Mouse (Mus musculus): ENCODE results near the gene Olfr775. TPM values are rescaled to one million over a fixed set of nuclear protein-coding genes. Genes with fewer than 3 reads are reported as not detected.

Olfr775 gene
- total RNA-seq (2014; rRNA removed): not detected in 2 replicates
- not detected in 2 replicates for polyA plus RNA-seq (2015; fragmentation: Nextera tagmentation; extraction: Ambion mirVana)

DNA sequence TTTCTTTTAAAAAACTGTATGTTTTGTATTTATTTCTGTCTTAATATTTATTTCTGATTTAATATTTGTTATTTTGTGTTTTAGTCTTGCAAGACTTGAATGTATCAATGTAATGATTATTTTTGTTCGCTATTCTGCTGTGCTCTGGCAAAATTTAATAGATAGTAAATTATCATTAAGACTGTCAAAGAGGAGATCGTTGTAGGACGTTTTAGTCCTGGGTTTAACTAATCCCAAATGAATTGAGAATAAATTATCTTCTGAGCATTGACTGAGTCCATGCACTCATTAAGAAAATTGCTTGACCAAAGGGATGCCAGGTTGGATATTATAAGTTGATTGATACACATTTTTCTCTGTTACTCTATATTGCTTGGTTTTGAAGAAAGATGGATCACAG lies at the start of gene Olfr775:
Olfr775 (plus strand) TSS at position 301 of the 400 bp plus-strand sequence.
- Histone ChIP-seq H3K4me3 (ENCODE audit: low read depth, low read length) (no peak within 1 kb of the TSS), H3K27ac (ENCODE audit: low read depth, low read length) (no peak within 1 kb of the TSS), H3K36me3 (ENCODE audit: insufficient read depth) (no peaks in the 10 kb centered on the region), H3K4me2 (ENCODE audit: low read depth) (no peak within 1 kb of the TSS), H3K9me3 (ENCODE audit: low read length) (no peaks in the 10 kb centered on the region), H3K4me1 (ENCODE audit: insufficient read depth) (no peaks in the 10 kb centered on the region), H3K9ac (no peak within 1 kb of the TSS), H3K27me3 (ENCODE audit: insufficient read depth, low read length) (no peaks in the 10 kb centered on the region)
- no peak for TF ChIP-seq CTCF (IDR thresholded peaks at IDR 0.05; ENCODE audit: low read depth)
- ATAC-seq: no peak
- no peak for DNase-seq
- WGBS: 73% methylated on average over 3 of the region's 3 CpGs

DNA sequence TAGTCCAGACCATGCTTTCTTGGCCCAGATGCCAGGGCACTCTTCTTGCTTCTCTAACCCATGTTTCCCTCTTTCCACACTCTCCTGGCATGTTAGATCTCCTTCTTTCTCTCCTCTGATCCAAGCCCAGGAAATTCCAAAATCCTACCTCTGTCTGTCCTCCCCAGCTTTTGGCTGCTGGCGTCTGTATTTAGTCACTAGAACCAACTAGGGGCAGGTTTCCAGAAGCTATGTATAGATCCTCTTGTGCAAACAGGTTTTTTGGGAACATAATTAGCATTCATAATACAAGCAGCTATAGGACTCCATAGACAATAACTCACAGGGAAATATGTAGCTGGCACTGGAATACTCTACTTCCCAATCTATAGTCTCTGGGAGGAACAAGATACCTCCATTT lies 17.5 kb upstream of the Olfr775 start:
- no peaks in the 10 kb centered on the region for H3K4me1 ChIP-seq (ENCODE audit: insufficient read depth)
- H3K27me3 ChIP-seq (ENCODE audit: insufficient read depth, low read length): no peaks in the 10 kb centered on the region
- H3K27ac ChIP-seq (ENCODE audit: low read depth, low read length): no peak overlapping the region
- H3K9me3 ChIP-seq (ENCODE audit: low read length): no peaks in the 10 kb centered on the region
- no peak overlapping the region for H3K4me3 ChIP-seq (ENCODE audit: low read depth, low read length)
- H3K9ac ChIP-seq: no peak overlapping the region
- 84% methylated on average over 1 of the region's 1 CpGs for WGBS
- no peaks in the 10 kb centered on the region for H3K36me3 ChIP-seq (ENCODE audit: insufficient read depth)
- no peak for ATAC-seq
- TF ChIP-seq CTCF (IDR thresholded peaks at IDR 0.05; ENCODE audit: low read depth): no peak
- no peak for DNase-seq
- no peak overlapping the region for H3K4me2 ChIP-seq (ENCODE audit: low read depth)

DNA sequence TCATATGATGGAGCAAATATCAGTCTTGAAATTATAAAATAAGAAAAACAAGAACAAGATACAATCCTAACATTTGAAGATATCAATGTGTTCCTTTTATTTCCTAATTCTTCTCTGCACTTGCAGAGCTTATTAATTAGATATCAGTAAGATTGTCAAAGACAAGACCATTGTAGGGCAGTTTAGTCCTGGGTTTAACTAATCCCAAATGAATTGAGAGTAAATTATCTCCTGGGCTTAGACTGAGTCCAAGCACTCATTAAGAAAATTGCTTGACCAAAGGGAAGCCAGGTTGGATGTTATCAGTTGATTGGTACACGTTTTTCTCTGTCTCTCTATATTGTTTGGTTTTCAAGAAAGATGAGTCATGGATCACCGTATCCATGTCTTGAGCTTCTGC lies 12.3 kb upstream of the Olfr775 start, which contains the start of gene Olfr774:
Olfr774 (plus strand) TSS at position 301 of the 400 bp plus-strand sequence.
- no peak for DNase-seq
- WGBS: 75% methylated on average over 2 of the region's 2 CpGs
- no peak for ATAC-seq
- Histone ChIP-seq H3K27me3 (ENCODE audit: insufficient read depth, low read length) (no peaks in the 10 kb centered on the region), H3K27ac (ENCODE audit: low read depth, low read length) (no peak within 1 kb of the TSS), H3K36me3 (ENCODE audit: insufficient read depth) (no peaks in the 10 kb centered on the region), H3K9ac (no peak within 1 kb of the TSS), H3K4me1 (ENCODE audit: insufficient read depth) (no peaks in the 10 kb centered on the region), H3K9me3 (ENCODE audit: low read length) (no peaks in the 10 kb centered on the region), H3K4me2 (ENCODE audit: low read depth) (no peak within 1 kb of the TSS), H3K4me3 (ENCODE audit: low read depth, low read length) (no peak within 1 kb of the TSS)
- TF ChIP-seq CTCF (IDR thresholded peaks at IDR 0.05; ENCODE audit: low read depth): no peak

DNA sequence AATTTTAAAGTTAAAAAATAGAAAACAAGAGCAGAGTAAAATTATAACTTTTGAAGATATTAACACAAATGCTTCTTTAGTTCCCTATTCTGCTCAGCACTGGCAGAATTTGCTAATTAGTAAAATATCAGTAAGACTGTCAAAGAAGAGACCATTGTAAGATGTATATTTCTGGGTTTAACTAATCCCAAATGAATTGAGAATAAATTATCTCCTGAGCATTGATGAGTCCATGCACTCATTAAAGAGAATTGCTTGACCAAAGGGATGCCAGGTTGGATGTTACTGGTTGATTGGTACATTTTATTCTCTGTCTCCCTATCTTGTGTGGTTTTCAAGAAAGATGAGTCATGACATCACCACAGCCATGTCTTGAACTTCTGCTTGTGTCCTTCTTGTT lies 10.6 kb downstream of the Olfr775 start, which contains the start of gene Olfr776:
Olfr776 (plus strand) TSS at position 301 of the 400 bp plus-strand sequence.
- Histone ChIP-seq H3K36me3 (ENCODE audit: insufficient read depth) (no peaks in the 10 kb centered on the region), H3K27me3 (ENCODE audit: insufficient read depth, low read length) (no peaks in the 10 kb centered on the region), H3K27ac (ENCODE audit: low read depth, low read length) (no peak within 1 kb of the TSS), H3K4me1 (ENCODE audit: insufficient read depth) (no peaks in the 10 kb centered on the region), H3K4me3 (ENCODE audit: low read depth, low read length) (no peak within 1 kb of the TSS), H3K4me2 (ENCODE audit: low read depth) (no peak within 1 kb of the TSS), H3K9me3 (ENCODE audit: low read length) (no peaks in the 10 kb centered on the region), H3K9ac (no peak within 1 kb of the TSS)
- ATAC-seq: no peak
- DNase-seq: no peak
- no peak for TF ChIP-seq CTCF (IDR thresholded peaks at IDR 0.05; ENCODE audit: low read depth)

DNA sequence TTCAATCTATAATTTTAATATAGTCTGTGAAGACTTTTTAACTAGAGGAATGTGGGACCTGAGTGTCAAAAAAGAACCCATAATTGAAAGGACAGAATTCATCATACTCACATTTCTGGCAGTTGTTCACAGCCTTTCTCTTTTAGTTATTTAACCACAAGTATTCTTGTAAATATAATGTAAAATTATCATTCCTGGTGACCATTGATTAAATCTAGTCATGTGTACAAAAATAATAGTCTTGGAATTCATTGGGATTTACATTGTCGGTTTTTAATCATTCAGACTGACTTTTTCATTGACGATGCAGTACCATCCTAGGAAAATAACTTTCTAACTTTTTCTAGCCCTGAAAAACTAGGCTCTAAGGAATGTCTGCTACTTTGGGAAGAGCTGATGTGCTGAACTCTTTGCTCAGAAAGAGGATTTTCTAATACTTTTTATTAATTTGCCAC lies 22.9 kb downstream of the Olfr775 start, which contains the start of gene Olfr777:
Olfr777 (minus strand) TSS at position 405 of the 455 bp plus-strand sequence.
- WGBS: 92% methylated on average over 2 of the region's 2 CpGs
- no peak for TF ChIP-seq CTCF (IDR thresholded peaks at IDR 0.05; ENCODE audit: low read depth)
- H3K36me3 ChIP-seq (ENCODE audit: insufficient read depth): no peaks in the 10 kb centered on the region
- no peaks in the 10 kb centered on the region for H3K27me3 ChIP-seq (ENCODE audit: insufficient read depth, low read length)
- ATAC-seq (no peak), DNase-seq (no peak)
- no peak within 1 kb of the TSS for H3K9ac ChIP-seq
- H3K4me1 ChIP-seq (ENCODE audit: insufficient read depth): no peaks in the 10 kb centered on the region
- no peak within 1 kb of the TSS for H3K4me3 ChIP-seq (ENCODE audit: low read depth, low read length)
- no peak within 1 kb of the TSS for H3K27ac ChIP-seq (ENCODE audit: low read depth, low read length)
- H3K9me3 ChIP-seq (ENCODE audit: low read length): no peaks in the 10 kb centered on the region
- H3K4me2 ChIP-seq (ENCODE audit: low read depth): no peak within 1 kb of the TSS

Other genes starting within 250 kb of the Olfr775 start
- not detected in 2 replicates for gene Olfr763, start 237.6 kb upstream of the Olfr775 start, total RNA-seq (2014; rRNA removed)
- gene Olfr763, start 237.6 kb upstream of the Olfr775 start, polyA plus RNA-seq (2015; fragmentation: Nextera tagmentation; extraction: Ambion mirVana): not detected in 2 replicates
- not detected in 2 replicates for gene Olfr764-ps1, start 208.5 kb upstream of the Olfr775 start, total RNA-seq (2014; rRNA removed)
- gene Olfr764-ps1, start 208.5 kb upstream of the Olfr775 start, polyA plus RNA-seq (2015; fragmentation: Nextera tagmentation; extraction: Ambion mirVana): not detected in 2 replicates
- gene Olfr765, start 198.4 kb upstream of the Olfr775 start, total RNA-seq (2014; rRNA removed): not detected in 2 replicates
- not detected in 2 replicates for gene Olfr765, start 198.4 kb upstream of the Olfr775 start, polyA plus RNA-seq (2015; fragmentation: Nextera tagmentation; extraction: Ambion mirVana)
- not detected in 2 replicates for gene Olfr766-ps1, start 179.4 kb upstream of the Olfr775 start, total RNA-seq (2014; rRNA removed)
- gene Olfr766-ps1, start 179.4 kb upstream of the Olfr775 start, polyA plus RNA-seq (2015; fragmentation: Nextera tagmentation; extraction: Ambion mirVana): not detected in 2 replicates
- gene Olfr767, start 165.5 kb upstream of the Olfr775 start, total RNA-seq (2014; rRNA removed): not detected in 2 replicates
- not detected in 2 replicates for gene Olfr767, start 165.5 kb upstream of the Olfr775 start, polyA plus RNA-seq (2015; fragmentation: Nextera tagmentation; extraction: Ambion mirVana)
- gene Olfr768, start 149.0 kb upstream of the Olfr775 start, total RNA-seq (2014; rRNA removed): not detected in 2 replicates
- not detected in 2 replicates for gene Olfr768, start 149.0 kb upstream of the Olfr775 start, polyA plus RNA-seq (2015; fragmentation: Nextera tagmentation; extraction: Ambion mirVana)
- gene Olfr769, start 130.6 kb upstream of the Olfr775 start, total RNA-seq (2014; rRNA removed): not detected in 2 replicates
- not detected in 2 replicates for gene Olfr769, start 130.6 kb upstream of the Olfr775 start, polyA plus RNA-seq (2015; fragmentation: Nextera tagmentation; extraction: Ambion mirVana)
- not detected in 2 replicates for gene Olfr770, start 109.4 kb upstream of the Olfr775 start, total RNA-seq (2014; rRNA removed)
- gene Olfr770, start 109.4 kb upstream of the Olfr775 start, polyA plus RNA-seq (2015; fragmentation: Nextera tagmentation; extraction: Ambion mirVana): not detected in 2 replicates
- gene Olfr771, start 83.7 kb upstream of the Olfr775 start, total RNA-seq (2014; rRNA removed): not detected in 2 replicates
- gene Olfr771, start 83.7 kb upstream of the Olfr775 start, polyA plus RNA-seq (2015; fragmentation: Nextera tagmentation; extraction: Ambion mirVana): not detected in 2 replicates
- gene Olfr772, start 70.5 kb upstream of the Olfr775 start, total RNA-seq (2014; rRNA removed): not detected in 2 replicates
- gene Olfr772, start 70.5 kb upstream of the Olfr775 start, polyA plus RNA-seq (2015; fragmentation: Nextera tagmentation; extraction: Ambion mirVana): not detected in 2 replicates
- not detected in 2 replicates for gene Olfr773, start 61.0 kb upstream of the Olfr775 start, total RNA-seq (2014; rRNA removed)
- gene Olfr773, start 61.0 kb upstream of the Olfr775 start, polyA plus RNA-seq (2015; fragmentation: Nextera tagmentation; extraction: Ambion mirVana): not detected in 2 replicates
- gene Olfr774, start 12.2 kb upstream of the Olfr775 start, total RNA-seq (2014; rRNA removed): not detected in 2 replicates
- gene Olfr774, start 12.2 kb upstream of the Olfr775 start, polyA plus RNA-seq (2015; fragmentation: Nextera tagmentation; extraction: Ambion mirVana): not detected in 2 replicates
- gene Olfr776, start 10.7 kb downstream of the Olfr775 start, total RNA-seq (2014; rRNA removed): not detected in 2 replicates
- not detected in 2 replicates for gene Olfr776, start 10.7 kb downstream of the Olfr775 start, polyA plus RNA-seq (2015; fragmentation: Nextera tagmentation; extraction: Ambion mirVana)
- not detected in 2 replicates for gene Olfr777, start 23.1 kb downstream of the Olfr775 start, total RNA-seq (2014; rRNA removed)
- not detected in 2 replicates for gene Olfr777, start 23.1 kb downstream of the Olfr775 start, polyA plus RNA-seq (2015; fragmentation: Nextera tagmentation; extraction: Ambion mirVana)
- not detected in 2 replicates for gene Olfr780, start 69.7 kb downstream of the Olfr775 start, total RNA-seq (2014; rRNA removed)
- gene Olfr780, start 69.7 kb downstream of the Olfr775 start, polyA plus RNA-seq (2015; fragmentation: Nextera tagmentation; extraction: Ambion mirVana): not detected in 2 replicates
- gene Olfr781, start 80.4 kb downstream of the Olfr775 start, total RNA-seq (2014; rRNA removed): not detected in 2 replicates
- gene Olfr781, start 80.4 kb downstream of the Olfr775 start, polyA plus RNA-seq (2015; fragmentation: Nextera tagmentation; extraction: Ambion mirVana): not detected in 2 replicates
- not detected in 2 replicates for gene Olfr782, start 100.4 kb downstream of the Olfr775 start, total RNA-seq (2014; rRNA removed)
- not detected in 2 replicates for gene Olfr782, start 100.4 kb downstream of the Olfr775 start, polyA plus RNA-seq (2015; fragmentation: Nextera tagmentation; extraction: Ambion mirVana)
- gene Olfr784, start 135.7 kb downstream of the Olfr775 start, total RNA-seq (2014; rRNA removed): 0.43 and 0.46 TPM in 2 replicates
- 0.05 and 0.06 TPM in 2 replicates for gene Olfr784, start 135.7 kb downstream of the Olfr775 start, polyA plus RNA-seq (2015; fragmentation: Nextera tagmentation; extraction: Ambion mirVana)
- gene Olfr785, start 157.0 kb downstream of the Olfr775 start, total RNA-seq (2014; rRNA removed): not detected in 2 replicates
- gene Olfr785, start 157.0 kb downstream of the Olfr775 start, polyA plus RNA-seq (2015; fragmentation: Nextera tagmentation; extraction: Ambion mirVana): not detected in 2 replicates
- gene Olfr786, start 178.9 kb downstream of the Olfr775 start, total RNA-seq (2014; rRNA removed): not detected in 2 replicates
- not detected in 2 replicates for gene Olfr786, start 178.9 kb downstream of the Olfr775 start, polyA plus RNA-seq (2015; fragmentation: Nextera tagmentation; extraction: Ambion mirVana)
- not detected in 2 replicates for gene Olfr787, start 213.4 kb downstream of the Olfr775 start, total RNA-seq (2014; rRNA removed)
- not detected in 2 replicates for gene Olfr787, start 213.4 kb downstream of the Olfr775 start, polyA plus RNA-seq (2015; fragmentation: Nextera tagmentation; extraction: Ambion mirVana)
- not detected in 2 replicates for gene Olfr788, start 222.6 kb downstream of the Olfr775 start, total RNA-seq (2014; rRNA removed)
- gene Olfr788, start 222.6 kb downstream of the Olfr775 start, polyA plus RNA-seq (2015; fragmentation: Nextera tagmentation; extraction: Ambion mirVana): not detected in 2 replicates
- gene Olfr789, start 236.3 kb downstream of the Olfr775 start, total RNA-seq (2014; rRNA removed): not detected in 2 replicates
- not detected in 2 replicates for gene Olfr789, start 236.3 kb downstream of the Olfr775 start, polyA plus RNA-seq (2015; fragmentation: Nextera tagmentation; extraction: Ambion mirVana)